Mouse (Mus musculus) kidney, adult 2 months (tissue): ENCODE measurements around the gene Sp140.
"Not testable (repeated sequence)": the region's sequence is repeated elsewhere in the genome, so short reads cannot be mapped to it uniquely, and the experiment has no call there.

ENCODE experiments used
- CTCF ChIP-seq: fragments of 200-500 bp; conservative IDR thresholded peaks from 2 replicates; pipeline ENCODE4 v1.5.1; 2011; ENCODE audit warnings: low read depth, mild to moderate bottlenecking, control low read depth, low read length, moderate library complexity, mixed read lengths; ENCODE audit not compliant: insufficient read depth, insufficient read length
- POLR2A ChIP-seq: fragments of 200-500 bp; IDR thresholded peaks from one replicate; pipeline ENCODE4 v1.6.1; 2011; ENCODE audit warnings: low read depth, low read length, control low read depth

- not testable (repeated sequence) for TF ChIP-seq POLR2A, CTCF
These were observed 17.0 kb downstream of the Sp140 start for GRCm38 (mm10) chr1:85617161-85617560.
